Mouse (Mus musculus) liver, postnatal 0 days (tissue): ENCODE data around the gene Nudt3.

Source experiments
- CTCF ChIP-seq: sonication (generic); IDR thresholded peaks from 2 replicates; pipeline ENCODE4 v1.5.1; 2016; ENCODE audit warnings: antibody characterized with exemption, low read depth
- EP300 ChIP-seq: IDR thresholded peaks from 2 replicates; pipeline ENCODE4 v1.6.1; 2016; ENCODE audit warnings: antibody characterized with exemption, low read depth, mild to moderate bottlenecking

GRCm38 (mm10) chr17:27650160-27650559 lies 26.9 kb upstream of the Nudt3 start:
- peak; percentile 97 for TF ChIP-seq CTCF
- TF ChIP-seq EP300 = no peak
